Comparison of ENCODE assay signal across 7 mouse cellular contexts in the genomic region with DNA sequence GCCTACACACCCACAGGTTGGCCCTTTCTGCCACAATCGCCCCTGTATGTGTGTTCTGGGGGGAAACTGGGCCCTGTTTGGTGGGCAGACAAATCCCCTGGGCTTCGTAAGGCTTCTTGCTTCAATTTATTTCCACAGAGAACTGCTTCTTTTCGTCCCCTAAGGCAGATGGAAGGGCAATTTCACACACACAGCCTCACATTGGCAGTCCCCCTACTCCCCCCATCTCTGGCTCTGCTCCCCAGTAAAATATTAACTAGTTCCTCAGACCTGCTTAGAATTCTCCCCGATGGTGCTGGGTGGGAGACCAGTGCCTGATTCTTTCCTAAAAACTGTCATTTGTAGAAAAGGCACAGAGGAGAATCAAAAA. TPM values are rescaled to one million over a fixed set of nuclear protein-coding genes. Genes with fewer than 3 reads are reported as not detected.
A peak's percentile ranks its signal among the peaks of the same experiment; 100 is the strongest.
DNase-seq lines count a peak whose midpoint lies in the region; ATAC-seq and TF ChIP-seq lines count a peak whose summit lies in the region.

No protein-coding gene starts in this region.

- no peak for TF ChIP-seq EP300 in stomach, postnatal 0 days (optimal IDR thresholded peaks at IDR 0.05)

- WGBS in neural tube, embryonic 11.5 days: 14% methylated on average over 4 of the region's 4 CpGs
- WGBS in forebrain, embryonic 16.5 days: 9% methylated on average over 4 of the region's 4 CpGs
- 13% methylated on average over 4 of the region's 4 CpGs for WGBS in limb, embryonic 13.5 days
- 21% methylated on average over 4 of the region's 4 CpGs for WGBS in stomach, postnatal 0 days

- no peak for TF ChIP-seq CTCF in stomach, postnatal 0 days (IDR thresholded peaks at IDR 0.05; ENCODE audit: low read depth)

- no peak for DNase-seq in neural tube, embryonic 11.5 days (ENCODE audit: low spot score)
- DNase-seq in neural tube, embryonic 10.5 days (ENCODE audit: extremely low spot score, low spot score): no peak
- DNase-seq in stomach, postnatal 0 days (ENCODE audit: low spot score): no peak
- DNase-seq in urinary bladder, postnatal 36 days (ENCODE audit: low spot score in 2 of 2): no peak
- DNase-seq in layer of hippocampus, postnatal 25 days (ENCODE audit: extremely low spot score in 1 of 2, low spot score in 1 of 2): no peak

- no peaks in the 10 kb centered on the region for H3K36me3 ChIP-seq in neural tube, embryonic 11.5 days (ENCODE audit: control insufficient read depth, insufficient read depth, low read length)
- H3K36me3 ChIP-seq in forebrain, embryonic 16.5 days (ENCODE audit: control insufficient read depth, insufficient read depth): no peaks in the 10 kb centered on the region
- no peaks in the 10 kb centered on the region for H3K36me3 ChIP-seq in limb, embryonic 13.5 days
- H3K36me3 ChIP-seq in stomach, postnatal 0 days (ENCODE audit: control insufficient read depth, insufficient read depth, low read length): no peaks in the 10 kb centered on the region

- peak overlapping the region; percentile 98 for H3K27ac ChIP-seq in neural tube, embryonic 11.5 days (ENCODE audit: low read depth, low read length)
- H3K27ac ChIP-seq in forebrain, embryonic 16.5 days (ENCODE audit: low read length): peak overlapping the region; percentile 100
- H3K27ac ChIP-seq in limb, embryonic 13.5 days: peak overlapping the region; percentile 99
- peak overlapping the region; percentile 100 for H3K27ac ChIP-seq in stomach, postnatal 0 days (replicated peaks)

- no peaks in the 10 kb centered on the region for H3K27me3 ChIP-seq in neural tube, embryonic 11.5 days (ENCODE audit: control insufficient read depth, insufficient read depth, low read length)
- no peaks in the 10 kb centered on the region for H3K27me3 ChIP-seq in forebrain, embryonic 16.5 days (replicated peaks; ENCODE audit: control insufficient read depth, insufficient read depth, low read length)
- H3K27me3 ChIP-seq in limb, embryonic 13.5 days: no peaks in the 10 kb centered on the region
- H3K27me3 ChIP-seq in stomach, postnatal 0 days (ENCODE audit: control insufficient read depth, insufficient read depth, low read length): no peaks in the 10 kb centered on the region

- no peak overlapping the region for H3K4me3 ChIP-seq in neural tube, embryonic 11.5 days (ENCODE audit: low read depth, low read length)
- no peak overlapping the region for H3K4me3 ChIP-seq in forebrain, embryonic 16.5 days (replicated peaks; ENCODE audit: low read length)
- no peak overlapping the region for H3K4me3 ChIP-seq in limb, embryonic 13.5 days
- H3K4me3 ChIP-seq in stomach, postnatal 0 days (ENCODE audit: low read depth, low read length): no peak overlapping the region

- peak overlapping the region; percentile 62 for H3K9ac ChIP-seq in neural tube, embryonic 11.5 days (ENCODE audit: low read length)
- peak overlapping the region; percentile 79 for H3K9ac ChIP-seq in forebrain, embryonic 16.5 days (replicated peaks; ENCODE audit: low read depth, low read length)
- peak overlapping the region; percentile 67 for H3K9ac ChIP-seq in limb, embryonic 13.5 days
- H3K9ac ChIP-seq in stomach, postnatal 0 days (ENCODE audit: low read length): peak overlapping the region; percentile 63

- ATAC-seq in neural tube, embryonic 11.5 days (ENCODE audit: insufficient read depth, low FRiP score, low TSS enrichment): no peak
- ATAC-seq in forebrain, embryonic 16.5 days: no peak
- ATAC-seq in limb, embryonic 13.5 days (ENCODE audit: low FRiP score, low read depth): no peak
- no peak for ATAC-seq in stomach, postnatal 0 days (ENCODE audit: low FRiP score, low TSS enrichment)

- no peak overlapping the region for H3K4me2 ChIP-seq in neural tube, embryonic 11.5 days (ENCODE audit: low read depth)
- no peak overlapping the region for H3K4me2 ChIP-seq in forebrain, embryonic 16.5 days (ENCODE audit: low read length)
- 0 out of 2 replicates have a peak overlapping the region, but pooled peaks have one; percentile 33 for H3K4me2 ChIP-seq in limb, embryonic 13.5 days (replicated peaks)
- H3K4me2 ChIP-seq in stomach, postnatal 0 days (replicated peaks; ENCODE audit: low read depth): no peak overlapping the region

- no peaks in the 10 kb centered on the region for H3K9me3 ChIP-seq in neural tube, embryonic 11.5 days (ENCODE audit: control insufficient read depth, low read length)
- no peaks in the 10 kb centered on the region for H3K9me3 ChIP-seq in forebrain, embryonic 16.5 days (ENCODE audit: control insufficient read depth, low read length)
- H3K9me3 ChIP-seq in limb, embryonic 13.5 days: no peaks in the 10 kb centered on the region
- no peaks in the 10 kb centered on the region for H3K9me3 ChIP-seq in stomach, postnatal 0 days (ENCODE audit: control insufficient read depth, low read length)

- peaks cover 77% of the 10 kb centered on the region for H3K4me1 ChIP-seq in neural tube, embryonic 11.5 days (ENCODE audit: control insufficient read depth, insufficient read depth, low read length)
- peaks cover 80% of the 10 kb centered on the region for H3K4me1 ChIP-seq in forebrain, embryonic 16.5 days (replicated peaks; ENCODE audit: control insufficient read depth, insufficient read depth, low read length)
- H3K4me1 ChIP-seq in limb, embryonic 13.5 days: peaks cover 94% of the 10 kb centered on the region
- H3K4me1 ChIP-seq in stomach, postnatal 0 days (replicated peaks; ENCODE audit: control insufficient read depth, insufficient read depth): peaks cover 45% of the 10 kb centered on the region

RNA-seq across cellular contexts. Expression of gene Zmynd8, which starts 12.9 kb away (rescaled TPM):
- 52.9 and 54.5 TPM in 2 replicates for polyA plus RNA-seq in neural tube, embryonic 11.5 days (2014; fragmentation: Nextera tagmentation; extraction: Ambion mirVana)
- 69.8 and 81.5 TPM in 2 replicates for polyA plus RNA-seq in forebrain, embryonic 16.5 days (2015; fragmentation: Nextera tagmentation; extraction: Ambion mirVana)
- polyA plus RNA-seq in limb, embryonic 13.5 days (2015; fragmentation: Nextera tagmentation; extraction: Ambion mirVana): 59.4 and 65.7 TPM in 2 replicates
- polyA plus RNA-seq in stomach, postnatal 0 days (2015; fragmentation: Nextera tagmentation; extraction: Ambion mirVana): 24.3 and 29.7 TPM in 2 replicates
- total RNA-seq in layer of hippocampus, postnatal 25 days (2021): 100 to 1,000 TPM; 140 to 173 TPM
